Mouse (Mus musculus): ENCODE measurements around the gene Minpp1. TPM values are rescaled to one million over a fixed set of nuclear protein-coding genes. Genes with fewer than 3 reads are reported as not detected.

The Minpp1 gene
- total and polyA plus RNA-seq, 3 experiments = 176 to 256 TPM; not detected in 1

- no peak for TF ChIP-seq RCOR1 (IDR thresholded peaks at IDR 0.05; ENCODE audit: low read depth, low read length)
- TF ChIP-seq CHD1 (IDR thresholded peaks at IDR 0.05; ENCODE audit: low read depth, low read length) = peak; percentile 83; the same call in 1 of the 2 replicates
- no peak for TF ChIP-seq USF1 (IDR thresholded peaks at IDR 0.05; ENCODE audit: low read depth, low read length)
- TF ChIP-seq TCF12 (IDR thresholded peaks at IDR 0.05; ENCODE audit: low read depth, low read length) = peak; percentile 55
- no peak for TF ChIP-seq ZC3H11A (IDR thresholded peaks at IDR 0.05; ENCODE audit: low read depth, low read length)
- TF ChIP-seq ETS1 (IDR thresholded peaks at IDR 0.05; ENCODE audit: low read depth, low read length) = peak; percentile 26; the same call in 1 of the 2 replicates
Measured at GRCm38 (mm10) chr19:32487595-32488255, 2.2 kb downstream of the Minpp1 start (continued).

- no peaks in the 10 kb centered on the region for H3K9me3 ChIP-seq (replicated peaks; ENCODE audit: insufficient read depth, low read length)
- H3K4me1 ChIP-seq (ENCODE audit: control insufficient read depth in 1 of 2, insufficient read depth in 2 of 2, low read length in 2 of 2) = peaks cover 2 to 4% of the 10 kb centered on the region in 2 experiments
- H3K9ac ChIP-seq (ENCODE audit: control insufficient read depth, low read depth, low read length, poor library complexity, severe bottlenecking) = peak overlapping the region; percentile 88
- H3K27me3 ChIP-seq (ENCODE audit: control insufficient read depth in 1 of 2, insufficient read depth in 2 of 2, low read length in 2 of 2) = no peaks in the 10 kb centered on the region
- peaks cover 82% of the 10 kb centered on the region for H3K79me2 ChIP-seq (ENCODE audit: control insufficient read depth, insufficient read depth, low read length, poor library complexity)
- peak overlapping the region; percentile 52; the same call in 1 of the 2 replicates for H3K27ac ChIP-seq (ENCODE audit: control insufficient read depth, low read depth, low read length)
- peak; percentile 50 for DNase-seq (ENCODE audit: low read depth, low spot score)
- peak overlapping the region; percentile 65 to 85 for H3K4me3 ChIP-seq (ENCODE audit: control insufficient read depth in 1 of 2, insufficient read depth in 1 of 2, low read depth in 2 of 2, low read length in 2 of 2)
- peak; percentile 29; the same call in 1 of the 2 replicates for TF ChIP-seq SIN3A (IDR thresholded peaks at IDR 0.05; ENCODE audit: low read length)
- TF ChIP-seq KAT2A (conservative IDR thresholded peaks at IDR 0.05; ENCODE audit: low read depth, low read length) = no peak
- TF ChIP-seq ZKSCAN1 (IDR thresholded peaks at IDR 0.05; ENCODE audit: low read depth, low read length) = no peak
- peak; percentile 88; the same call in 1 of the 2 replicates for TF ChIP-seq CHD1 (IDR thresholded peaks at IDR 0.05; ENCODE audit: low read depth, low read length)
- TF ChIP-seq ZNF384 (IDR thresholded peaks at IDR 0.05; ENCODE audit: low read depth, low read length) = peak; percentile 48
- no peak for TF ChIP-seq MXI1 (IDR thresholded peaks at IDR 0.05; ENCODE audit: low read depth, low read length)
- peaks cover 36 to 41% of the 10 kb centered on the region in 2 experiments for H3K36me3 ChIP-seq (ENCODE audit: control insufficient read depth in 1 of 2, insufficient read depth in 2 of 2, low read length in 2 of 2)
Measured at GRCm38 (mm10) chr19:32489166-32489895, 3.8 kb downstream of the Minpp1 start.

GRCm38 (mm10) chr19:32490976-32491375 is 5.4 kb downstream of the Minpp1 start:
- DNase-seq (ENCODE audit: low read depth, low spot score) = peak; percentile 67
- Histone ChIP-seq H3K27me3 (ENCODE audit: control insufficient read depth in 1 of 2, insufficient read depth in 2 of 2, low read length in 2 of 2) (no peaks in the 10 kb centered on the region), H3K36me3 (ENCODE audit: control insufficient read depth in 1 of 2, insufficient read depth in 2 of 2, low read length in 2 of 2) (peaks cover 46% of the 10 kb centered on the region in 2 experiments), H3K9ac (ENCODE audit: control insufficient read depth, low read depth, low read length, poor library complexity, severe bottlenecking) (peak overlapping the region; percentile 62), H3K9me3 (replicated peaks; ENCODE audit: insufficient read depth, low read length) (no peaks in the 10 kb centered on the region), H3K4me1 (ENCODE audit: control insufficient read depth in 1 of 2, insufficient read depth in 2 of 2, low read length in 2 of 2) (peaks cover 4 to 5% of the 10 kb centered on the region in 2 experiments), H3K27ac (ENCODE audit: control insufficient read depth, low read depth, low read length) (peak overlapping the region; percentile 33; the same call in 1 of the 2 replicates), H3K4me3 (ENCODE audit: control insufficient read depth in 1 of 2, insufficient read depth in 1 of 2, low read depth in 2 of 2, low read length in 2 of 2) (peak overlapping the region; percentile 26 to 41), H3K79me2 (ENCODE audit: control insufficient read depth, insufficient read depth, low read length, poor library complexity) (peaks cover 89% of the 10 kb centered on the region)
- no peak for TF ChIP-seq POLR2A (IDR thresholded peaks at IDR 0.05; ENCODE audit: control insufficient read depth in 1 of 2, insufficient read depth in 1 of 2, low read depth in 1 of 2, low read length in 2 of 2, poor library complexity in 1 of 2)
- no peak for TF ChIP-seq TAL1 (IDR thresholded peaks at IDR 0.05; ENCODE audit: low read length)
- no peak for TF ChIP-seq RCOR1 (IDR thresholded peaks at IDR 0.05; ENCODE audit: low read depth, low read length)
- TF ChIP-seq GATA1 (IDR thresholded peaks at IDR 0.05; ENCODE audit: low read depth, low read length) = peak; percentile 6; the same call in 1 of the 2 replicates
- no peak for TF ChIP-seq JUND (IDR thresholded peaks at IDR 0.05; ENCODE audit: low read depth, low read length)
- no peak for TF ChIP-seq NELFE (IDR thresholded peaks at IDR 0.05; ENCODE audit: low read depth, low read length)
- TF ChIP-seq CHD2 (IDR thresholded peaks at IDR 0.05; ENCODE audit: low read length) = no peak

All from MEL (cell line).